Mouse (Mus musculus) limb, embryonic 14.5 days (tissue): Measurements from ENCODE around the gene Rabl6. TPM values are rescaled to one million over a fixed set of nuclear protein-coding genes. Genes with fewer than 3 reads are reported as not detected.

Experiments
- ATAC-seq: fragments of 200-750 bp; cut with Nextera tagmentation; 2 replicates; pipeline ENCODE4 v1.8.0; 2017; ENCODE audit warnings: low read depth, moderate number of reproducible peaks, moderate TSS enrichment; ENCODE audit not compliant: low FRiP score
- DNase-seq: peaks from one replicate; pipeline ENCODE4 v3.0.0-alpha.2; 2015; ENCODE audit warnings: low spot score
- H3K27ac ChIP-seq: fragments of 300-500 bp; sonication (generic); replicated peaks from 2 replicates; pipeline ENCODE4 v1.5.1; 2014; ENCODE audit warnings: low read depth, mild to moderate bottlenecking, low read length, moderate library complexity, mixed read lengths
- H3K27me3 ChIP-seq: fragments of 300-500 bp; sonication (generic); 2 replicates; pipeline ENCODE4 v1.6.1; 2014; ENCODE audit warnings: low read length, mixed read lengths; ENCODE audit not compliant: control insufficient read depth, insufficient read depth
- H3K36me3 ChIP-seq: fragments of 300-500 bp; sonication (generic); 2 replicates; pipeline ENCODE4 v1.6.1; 2014; ENCODE audit warnings: mild to moderate bottlenecking, low read length, moderate library complexity, mixed read lengths; ENCODE audit not compliant: control insufficient read depth, insufficient read depth
- H3K4me1 ChIP-seq: fragments of 300-500 bp; sonication (generic); 2 replicates; pipeline ENCODE4 v1.6.1; 2014; ENCODE audit warnings: antibody characterized with exemption, low read length, mixed read lengths; ENCODE audit not compliant: control insufficient read depth, insufficient read depth
- H3K4me2 ChIP-seq: fragments of 300-500 bp; sonication (generic); replicated peaks from 2 replicates; pipeline ENCODE4 v1.6.1; 2014; ENCODE audit warnings: low read depth, mild to moderate bottlenecking, low read length, moderate library complexity; ENCODE audit not compliant: severe bottlenecking
- H3K4me3 ChIP-seq: fragments of 300-500 bp; sonication (generic); replicated peaks from 2 replicates; pipeline ENCODE4 v1.5.1; 2014; ENCODE audit warnings: low read length
- H3K9ac ChIP-seq: fragments of 300-500 bp; sonication (generic); 2 replicates; pipeline ENCODE4 v1.6.1; 2014; ENCODE audit warnings: mild to moderate bottlenecking, low read depth, low read length, moderate library complexity; ENCODE audit not compliant: severe bottlenecking
- H3K9me3 ChIP-seq: fragments of 300-500 bp; sonication (generic); 2 replicates; pipeline ENCODE4 v1.6.1; 2016; ENCODE audit warnings: low read length; ENCODE audit not compliant: control insufficient read depth
- POLR2A ChIP-seq: fragments of 200-500 bp; IDR thresholded peaks from 2 replicates; pipeline ENCODE4 v1.8.0; 2012; ENCODE audit warnings: inconsistent platforms, mild to moderate bottlenecking, moderate library complexity, borderline replicate concordance; ENCODE audit not compliant: insufficient read depth, insufficient read length; ENCODE audit errors: extremely low read depth
- WGBS: fragments of 180-500 bp; shearing (Covaris S2); extraction: QIAGEN DNeasy Blood & Tissue Kit; methylation state at CpG from one replicate; pipeline ENCODE4 v1.1.7; 2014; 5-methylcytosine and 5-hydroxymethylcytosine counted together
- polyA plus RNA-seq, 2 experiments: library from polyadenylated mRNA; depleted of rRNA in 1 of 2; stranded (reverse) in 1 of 2; unstranded in 1 of 2; fragments of >200 nt; fragmentation: Nextera tagmentation in 1 of 2; extraction: Ambion mirVana in 1 of 2; gene quantifications; 2 replicates each; pipeline versions ENCODE4 v1.2.1 to v1.2.3; 2012 to 2014

Gene Rabl6
- polyA plus RNA-seq, 2 experiments, result 74.8 to 99.4 TPM

GRCm38 (mm10) chr2:25652902-25653301, 44.6 kb upstream of the Rabl6 start, which contains the start of gene Lcn8:
TSS of gene Lcn8 (plus strand) at chr2:25653120.
- ATAC-seq (no peak), DNase-seq (no peak)
- H3K4me2 ChIP-seq, result no peak within 1 kb of the TSS
- TF ChIP-seq POLR2A, result no peak
- 71% methylated on average over 2 of the region's 2 CpGs for WGBS
- no peak within 1 kb of the TSS for H3K9ac ChIP-seq
- H3K27me3 ChIP-seq, result no peaks in the 10 kb centered on the region
- H3K9me3 ChIP-seq, result no peaks in the 10 kb centered on the region
- no peak within 1 kb of the TSS for H3K27ac ChIP-seq
- H3K36me3 ChIP-seq, result no peaks in the 10 kb centered on the region
- no peaks in the 10 kb centered on the region for H3K4me1 ChIP-seq
- no peak within 1 kb of the TSS for H3K4me3 ChIP-seq

- Histone ChIP-seq H3K4me2 (no peak overlapping the region), H3K27ac (no peak overlapping the region), H3K4me1 (no peaks in the 10 kb centered on the region), H3K36me3 (no peaks in the 10 kb centered on the region), H3K9me3 (no peaks in the 10 kb centered on the region), H3K4me3 (no peak overlapping the region), H3K9ac (no peak overlapping the region), H3K27me3 (no peaks in the 10 kb centered on the region)
- no peak for TF ChIP-seq POLR2A
- WGBS, result 18% methylated on average over 6 of the region's 6 CpGs
- DNase-seq, result peak; percentile 37
- no peak for ATAC-seq
Measured at GRCm38 (mm10) chr2:25639890-25640289, 31.6 kb upstream of the Rabl6 start.

- WGBS, result 36% methylated on average over 1 of the region's 1 CpGs
- H3K27ac ChIP-seq, result no peak overlapping the region
- no peak overlapping the region for H3K9ac ChIP-seq
- H3K4me2 ChIP-seq, result no peak overlapping the region
- H3K36me3 ChIP-seq, result no peaks in the 10 kb centered on the region
- DNase-seq (no peak), ATAC-seq (no peak)
- H3K9me3 ChIP-seq, result no peaks in the 10 kb centered on the region
- H3K4me3 ChIP-seq, result no peak overlapping the region
- H3K4me1 ChIP-seq, result no peaks in the 10 kb centered on the region
- no peak for TF ChIP-seq POLR2A
- no peaks in the 10 kb centered on the region for H3K27me3 ChIP-seq
Measured at GRCm38 (mm10) chr2:25634046-25634445, 25.7 kb upstream of the Rabl6 start.

- no peak overlapping the region for H3K9ac ChIP-seq
- no peak for ATAC-seq
- H3K27me3 ChIP-seq, result no peaks in the 10 kb centered on the region
- no peak overlapping the region for H3K4me3 ChIP-seq
- no peak overlapping the region for H3K4me2 ChIP-seq
- H3K36me3 ChIP-seq, result no peaks in the 10 kb centered on the region
- DNase-seq, result no peak
- no peak overlapping the region for H3K27ac ChIP-seq
- no peaks in the 10 kb centered on the region for H3K4me1 ChIP-seq
- 86% methylated on average over 3 of the region's 3 CpGs for WGBS
- no peak for TF ChIP-seq POLR2A
- no peaks in the 10 kb centered on the region for H3K9me3 ChIP-seq
Measured at GRCm38 (mm10) chr2:25633616-25634015, 25.3 kb upstream of the Rabl6 start.

- Histone ChIP-seq H3K4me3 (no peak overlapping the region), H3K36me3 (no peaks in the 10 kb centered on the region), H3K27ac (no peak overlapping the region), H3K9ac (no peak overlapping the region), H3K9me3 (no peaks in the 10 kb centered on the region), H3K4me2 (no peak overlapping the region), H3K4me1 (no peaks in the 10 kb centered on the region), H3K27me3 (no peaks in the 10 kb centered on the region)
- DNase-seq, result no peak
- no peak for TF ChIP-seq POLR2A
- no peak for ATAC-seq
- WGBS, result 52% methylated on average over 4 of the region's 4 CpGs
Measured at GRCm38 (mm10) chr2:25628738-25629137, 20.4 kb upstream of the Rabl6 start.

- no peaks in the 10 kb centered on the region for H3K9me3 ChIP-seq
- 77% methylated on average over 6 of the region's 6 CpGs for WGBS
- TF ChIP-seq POLR2A, result no peak
- no peak within 1 kb of the TSS for H3K4me3 ChIP-seq
- no peak within 1 kb of the TSS for H3K4me2 ChIP-seq
- ATAC-seq, result no peak
- H3K27ac ChIP-seq, result no peak within 1 kb of the TSS
- H3K9ac ChIP-seq, result no peak within 1 kb of the TSS
- H3K36me3 ChIP-seq, result no peaks in the 10 kb centered on the region
- DNase-seq, result no peak
- no peaks in the 10 kb centered on the region for H3K27me3 ChIP-seq
- no peaks in the 10 kb centered on the region for H3K4me1 ChIP-seq
Measured at GRCm38 (mm10) chr2:25627811-25628210, 19.5 kb upstream of the Rabl6 start, which contains the start of gene Fcna. TSS of gene Fcna (minus strand) at chr2:25628030.
